Mouse (Mus musculus) heart, postnatal 25 days (tissue): ENCODE measurements at regions not wholly inside any gene's neighbourhood (a gene's known extent, or its start where the extent isn't known, plus 50 kb on each side); places are given as distances from the start of the nearest gene placed in this dataset.

Experiments used
- DNase-seq: peaks from one replicate; pipeline ENCODE4 v3.0.0; 2022; ENCODE audit warnings: low spot score
- intact Hi-C: fragments of 180-260 bp; cut with DNase I; formaldehyde crosslinking; loops from one replicate; pipeline ENCODE4 v1.15.1; 2025

DNA sequence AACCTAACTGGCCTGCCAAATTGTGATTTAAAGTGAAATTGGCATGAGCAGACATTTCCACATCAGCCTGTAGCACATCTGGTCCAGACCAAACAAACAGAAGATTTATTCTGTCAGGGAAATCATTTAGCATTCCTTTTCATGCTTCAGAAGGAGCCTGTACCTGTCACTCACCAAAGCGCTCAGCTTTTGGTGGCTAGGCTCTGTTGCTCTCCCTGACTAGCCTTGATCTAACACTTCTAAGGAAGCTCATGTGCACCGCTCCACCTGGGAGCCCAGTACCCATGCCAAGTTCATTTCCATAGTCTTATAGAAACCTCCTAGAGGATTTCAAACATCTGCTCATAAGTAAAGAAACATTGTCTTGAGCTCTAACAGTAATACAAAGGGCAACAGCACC, 253.8 kb upstream of the Tfap2d start:
- DNase-seq = no peak

DNA sequence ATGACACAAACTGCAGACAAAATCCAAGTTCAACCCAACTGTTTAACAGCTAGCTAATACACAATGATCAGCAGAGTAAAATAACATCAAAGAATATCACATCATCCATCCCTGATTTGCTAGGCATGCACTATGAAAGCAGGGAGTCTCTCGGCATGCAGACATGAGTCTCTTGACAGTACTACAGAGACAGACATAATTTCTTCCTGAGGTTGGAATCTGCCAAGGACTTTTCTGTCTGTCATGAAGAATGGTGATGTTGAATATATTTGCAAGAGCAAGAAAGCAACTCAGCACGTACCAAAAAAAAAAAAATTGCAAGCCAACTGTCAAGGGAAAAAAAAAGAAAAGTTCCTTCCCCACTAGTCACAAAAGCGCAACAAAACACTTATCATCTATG, 245.4 kb upstream of the Tfap2d start:
- no peak for DNase-seq
- intact Hi-C loops = no loop called here

More for the DNA sequence above, 253.8 kb upstream of the Tfap2d start:
- intact Hi-C loops = no loop called here

DNA sequence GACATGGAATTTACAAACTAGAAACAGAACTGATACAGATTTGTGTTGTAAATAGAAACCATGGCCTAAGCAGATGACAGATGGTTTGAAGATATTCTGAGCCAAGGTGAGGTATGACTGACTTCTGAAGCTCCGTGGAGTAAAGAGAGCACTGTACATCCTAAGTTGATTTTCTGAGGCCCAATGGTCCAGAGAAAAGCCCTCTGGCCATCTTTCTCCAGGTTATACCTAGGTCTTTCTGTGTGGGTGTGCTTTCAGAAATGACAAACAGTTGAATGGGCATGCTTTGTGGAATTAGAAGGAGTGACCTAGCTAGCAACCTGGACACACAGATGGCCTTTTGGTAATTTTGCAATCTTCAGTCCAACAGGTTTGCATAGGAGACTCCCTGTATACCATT, 199.6 kb upstream of the Tfap2d start:
- intact Hi-C loops = no loop called here
- no peak for DNase-seq

DNA sequence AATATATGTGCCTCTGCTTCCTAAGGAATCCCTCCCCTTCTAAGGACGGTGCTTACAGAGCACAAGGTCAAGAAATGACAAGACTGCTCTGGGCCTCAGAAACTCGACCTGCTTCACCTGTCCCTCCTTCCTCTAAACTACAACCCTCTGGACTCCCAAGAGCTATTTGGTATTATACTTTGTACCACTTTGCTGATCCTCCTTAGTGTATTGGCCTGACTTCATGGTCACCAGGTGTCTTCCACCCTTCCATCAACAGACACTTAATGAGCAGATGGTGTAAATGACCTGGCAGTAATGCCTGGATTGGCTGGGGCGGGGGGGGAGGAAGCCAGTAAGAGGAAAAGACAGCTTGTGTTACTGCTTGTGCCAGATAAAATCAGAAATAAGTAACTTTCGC, 199.1 kb upstream of the Tfap2d start:
- DNase-seq = no peak
- intact Hi-C loops = no loop called here

DNA sequence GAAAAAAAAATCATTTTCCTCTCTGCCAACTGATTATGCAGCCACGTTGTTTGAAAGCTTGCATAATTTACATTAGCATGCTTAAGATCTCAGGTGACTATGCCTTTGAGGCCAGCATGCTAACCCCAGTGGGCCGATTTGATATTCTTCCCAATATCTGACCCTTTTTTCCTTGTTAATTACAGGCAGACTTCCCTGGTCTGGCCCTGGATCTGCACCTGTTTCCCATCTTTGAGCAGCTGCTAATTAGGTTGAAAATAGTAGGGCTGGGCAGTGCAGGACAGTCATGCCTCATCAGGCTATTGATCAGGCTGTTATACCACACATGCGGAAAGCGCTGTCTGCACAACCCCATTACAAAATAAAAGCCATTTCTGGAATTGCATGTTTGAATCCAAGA, 191.2 kb upstream of the Tfap2d start:
- intact Hi-C loops = no loop called here
- no peak for DNase-seq

DNA sequence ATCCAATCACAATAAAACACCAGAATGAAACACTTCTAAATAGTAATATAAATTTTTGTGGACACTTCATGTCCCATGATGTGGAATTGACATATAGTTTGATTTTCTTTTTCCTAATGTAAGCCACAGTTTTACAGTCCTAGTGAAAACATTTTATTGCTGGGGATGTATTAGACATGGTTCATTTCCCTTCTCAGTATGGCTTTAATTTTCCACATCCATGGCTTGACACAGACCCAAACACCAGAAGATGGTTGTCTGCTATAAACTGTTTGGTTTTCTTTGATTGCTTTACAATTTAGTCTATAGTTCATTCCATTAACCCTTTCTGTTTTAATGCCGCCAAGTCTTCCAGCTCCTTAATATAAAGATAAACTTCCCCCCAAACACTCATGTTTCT, 146.5 kb upstream of the Tfap2d start:
- no peak for DNase-seq
- intact Hi-C loops = no loop called here

DNA sequence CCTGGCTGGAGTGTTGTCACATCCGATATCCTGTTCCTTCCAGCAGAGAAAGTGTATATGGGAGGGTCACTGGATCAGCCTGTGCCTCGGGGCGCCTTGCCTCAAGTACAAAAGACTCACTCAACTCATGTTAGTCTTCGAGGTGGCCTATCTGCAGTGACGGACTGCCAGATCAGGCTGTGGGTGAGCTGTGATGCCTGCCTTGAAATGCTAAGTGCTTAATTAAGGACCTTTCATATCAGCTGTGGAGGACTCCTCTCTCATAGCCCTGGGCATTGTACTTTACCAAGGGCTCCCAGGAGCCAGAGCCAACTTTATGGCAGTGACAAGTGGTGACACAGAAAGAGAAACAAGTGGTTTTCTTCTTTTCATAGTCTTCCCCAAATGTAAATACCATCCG, 145.8 kb upstream of the Tfap2d start:
- DNase-seq = no peak
- intact Hi-C loops = no loop called here

DNA sequence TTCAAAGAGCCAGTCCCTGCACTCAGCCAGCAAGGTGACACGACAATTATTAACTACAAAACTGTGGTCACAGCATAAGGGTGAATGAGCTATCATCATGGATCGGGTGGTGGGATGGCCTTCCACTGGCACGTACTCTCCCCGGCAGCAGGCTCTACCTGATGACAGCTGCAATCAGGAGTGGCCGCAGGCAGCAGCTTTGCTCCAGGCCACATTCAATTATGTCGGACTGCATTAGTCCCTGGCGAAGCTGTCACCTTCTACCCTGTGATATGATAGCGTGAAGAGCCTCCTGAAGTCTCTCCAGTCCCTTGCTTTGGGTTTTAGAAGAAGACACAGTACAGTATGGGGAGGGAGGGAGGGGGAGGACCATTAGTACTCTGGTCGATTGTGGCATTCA, 141.4 kb upstream of the Tfap2d start:
- intact Hi-C loops = no loop called here
- no peak for DNase-seq

DNA sequence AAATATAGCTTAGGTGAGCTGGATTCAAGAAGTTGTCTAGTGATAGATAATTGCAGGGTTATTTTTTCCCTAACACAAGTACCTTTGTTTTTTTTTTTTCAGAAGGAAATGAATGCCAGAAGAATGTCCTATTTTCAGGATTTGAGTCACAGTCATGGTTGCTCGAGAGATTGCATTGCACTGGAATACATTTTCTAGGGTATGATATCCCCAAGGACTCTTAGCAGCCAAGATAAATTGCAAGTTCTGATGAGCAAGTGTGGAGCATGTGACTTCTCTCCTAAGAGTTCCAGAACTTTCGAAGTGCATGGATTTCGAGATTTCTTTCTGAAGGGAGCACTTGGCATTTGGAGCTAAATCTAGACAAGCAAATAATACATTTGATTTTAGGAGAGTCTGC, 140.9 kb upstream of the Tfap2d start:
- intact Hi-C loops = no loop called here
- no peak for DNase-seq

DNA sequence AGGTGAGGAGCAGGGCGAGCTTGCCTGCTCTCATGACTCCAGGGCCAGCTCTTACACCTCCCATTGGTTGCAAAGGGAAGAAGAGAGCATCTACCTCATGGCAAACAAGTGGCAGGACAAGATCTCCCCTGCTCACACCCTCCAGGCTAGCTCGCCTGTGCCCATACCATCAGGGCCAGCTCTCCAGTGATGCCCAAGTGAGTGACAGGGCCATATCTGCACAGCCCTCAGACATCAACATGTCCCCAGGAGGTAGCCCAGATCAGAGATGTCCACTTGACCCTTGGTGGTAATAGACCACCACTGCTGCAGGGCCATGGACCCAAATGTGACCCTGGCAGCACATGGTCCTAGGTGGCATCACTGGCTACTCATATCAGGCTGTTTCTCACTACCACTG, 133.9 kb upstream of the Tfap2d start:
- intact Hi-C loops = no loop called here
- no peak for DNase-seq

DNA sequence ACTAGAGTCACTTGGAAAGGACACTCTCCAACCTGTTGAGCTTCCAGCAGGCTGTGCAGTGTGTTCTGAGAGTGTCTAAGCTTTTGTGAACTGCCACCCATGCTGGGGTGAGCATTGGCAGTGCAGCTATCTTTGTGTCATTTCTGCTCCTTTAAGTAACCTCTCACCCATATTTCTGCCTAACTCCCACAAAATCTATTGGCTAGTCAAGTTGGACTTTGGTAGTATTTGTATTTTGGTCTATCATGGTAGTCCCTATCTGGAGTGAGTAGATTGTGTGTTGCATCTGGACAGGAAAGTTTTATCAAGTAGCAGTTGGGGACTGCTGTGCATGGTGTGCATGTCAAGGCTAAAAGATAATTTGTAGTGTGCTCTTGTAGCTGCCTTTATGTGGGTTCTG, 132.6 kb upstream of the Tfap2d start:
- DNase-seq = no peak
- intact Hi-C loops = no loop called here

DNA sequence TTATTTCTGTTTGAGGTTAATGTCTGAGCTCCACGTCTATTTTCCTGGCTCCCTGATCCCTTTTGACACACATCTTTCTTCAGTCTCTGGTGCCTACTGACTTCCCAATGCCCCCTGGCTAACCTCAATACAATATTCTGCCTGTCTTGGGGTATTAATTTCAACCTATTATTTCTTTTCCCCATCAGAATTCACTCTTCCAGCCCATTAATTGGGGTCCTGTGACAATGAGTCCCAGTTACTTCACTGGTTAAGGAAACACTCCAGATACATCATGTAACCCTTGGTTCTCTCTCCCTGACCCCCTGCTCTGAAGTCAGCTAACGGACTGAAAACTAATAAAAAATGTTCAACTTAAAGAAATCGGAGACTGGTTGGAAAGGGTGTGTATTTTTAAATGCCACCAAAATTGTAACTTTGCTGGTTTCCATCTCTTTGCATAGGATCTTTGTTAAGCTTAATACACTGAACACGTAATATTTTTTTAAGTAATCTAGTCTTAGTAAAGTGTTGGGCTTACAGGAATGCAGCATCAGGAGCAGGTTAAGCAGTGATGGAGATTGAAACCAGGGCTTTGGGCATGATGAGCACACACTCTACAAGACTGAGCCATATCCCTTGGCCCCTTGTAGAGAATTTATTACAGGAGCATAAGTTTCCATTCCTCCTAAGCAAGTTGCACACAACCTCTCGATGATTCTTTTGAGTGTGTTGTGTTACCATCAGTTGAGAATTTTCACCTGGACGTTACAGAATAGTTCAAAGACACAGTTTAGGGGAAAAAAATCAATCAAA, 128.8 kb upstream of the Tfap2d start:
- DNase-seq = no peak
- intact Hi-C loops = no loop called here

DNA sequence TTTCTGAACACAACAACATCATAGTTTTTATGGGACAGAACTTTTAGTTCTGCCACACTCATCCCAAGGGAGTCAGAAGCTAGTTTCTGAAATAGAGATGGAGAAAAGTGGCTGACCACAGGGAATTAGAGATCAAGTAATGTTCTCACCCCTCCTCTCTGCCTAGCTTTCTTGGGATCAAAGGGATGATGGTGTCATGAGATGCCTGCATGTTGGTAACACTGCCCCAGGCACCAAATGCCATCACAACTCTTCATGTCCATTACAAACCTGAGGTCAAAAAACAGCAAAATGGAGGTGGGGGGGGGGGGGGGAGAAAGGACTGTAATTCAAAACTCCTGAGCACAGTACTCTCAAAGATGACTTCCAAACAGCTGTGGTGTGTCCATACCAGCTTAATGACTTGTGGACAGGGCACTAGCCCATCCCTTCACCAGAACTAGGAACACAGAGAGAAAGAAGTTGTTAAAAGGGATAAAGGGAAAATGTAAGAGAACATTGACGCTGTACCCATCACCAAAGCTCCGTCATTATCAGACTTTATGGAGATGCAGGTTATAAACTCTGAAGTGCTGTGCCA, 127.9 kb upstream of the Tfap2d start:
- intact Hi-C loops = loop anchor here (5.0 kb wide), 1 partner anchor 613 kb away; no protein-coding TSS in a partner anchor
- no peak for DNase-seq

DNA sequence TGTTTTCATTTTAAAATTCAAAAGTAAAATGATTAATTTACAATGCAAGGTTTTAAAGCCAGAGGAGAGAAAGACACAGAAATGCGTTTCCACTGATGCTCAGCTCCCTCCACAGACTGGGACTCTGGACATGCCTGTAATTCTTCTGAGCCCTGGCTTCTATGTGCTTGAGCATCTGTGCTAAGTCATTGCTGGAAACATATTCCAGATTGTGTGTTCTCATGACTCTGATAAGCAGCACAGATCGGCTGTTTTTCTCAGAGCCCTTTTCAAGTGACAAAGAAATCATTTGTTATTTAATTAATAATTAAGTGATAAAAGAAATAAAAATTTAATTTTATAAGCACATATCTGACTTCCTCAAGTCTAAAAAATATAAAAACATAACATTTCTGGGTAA, 127.3 kb upstream of the Tfap2d start:
- DNase-seq = no peak
- intact Hi-C loops = loop anchor here (5.0 kb wide), 1 partner anchor 613 kb away; no protein-coding TSS in a partner anchor

DNA sequence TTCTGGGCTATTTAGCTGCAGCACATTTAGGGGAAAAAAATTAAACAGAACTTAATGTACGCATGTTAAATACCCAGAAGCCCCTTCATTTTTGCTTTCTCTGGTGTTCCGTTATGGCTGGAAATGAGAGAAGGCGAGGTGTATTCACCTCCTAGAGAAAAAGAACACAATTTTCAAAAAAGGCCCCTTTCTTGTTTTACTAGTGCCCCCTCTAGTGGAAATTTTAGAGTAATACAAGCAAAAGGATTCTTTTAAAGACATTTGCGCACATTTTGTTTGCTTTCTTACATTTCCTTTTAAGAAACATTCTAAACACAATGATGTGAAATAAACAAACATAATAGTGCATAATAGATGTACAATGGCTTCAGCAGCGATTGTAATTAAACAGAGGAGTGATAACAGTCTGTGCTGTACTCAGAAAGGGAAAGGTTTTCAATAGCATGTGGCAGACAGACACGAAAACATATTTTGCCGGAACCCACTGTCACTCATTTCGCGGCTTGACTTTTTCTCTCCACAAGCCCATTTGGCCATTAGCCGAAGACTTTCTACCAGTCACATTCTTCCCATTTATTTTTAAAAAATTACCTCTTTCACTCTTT, 126.0 kb upstream of the Tfap2d start:
- intact Hi-C loops = loop anchor here (5.0 kb wide), 1 partner anchor 615 kb away; no protein-coding TSS in a partner anchor
- DNase-seq = no peak

DNA sequence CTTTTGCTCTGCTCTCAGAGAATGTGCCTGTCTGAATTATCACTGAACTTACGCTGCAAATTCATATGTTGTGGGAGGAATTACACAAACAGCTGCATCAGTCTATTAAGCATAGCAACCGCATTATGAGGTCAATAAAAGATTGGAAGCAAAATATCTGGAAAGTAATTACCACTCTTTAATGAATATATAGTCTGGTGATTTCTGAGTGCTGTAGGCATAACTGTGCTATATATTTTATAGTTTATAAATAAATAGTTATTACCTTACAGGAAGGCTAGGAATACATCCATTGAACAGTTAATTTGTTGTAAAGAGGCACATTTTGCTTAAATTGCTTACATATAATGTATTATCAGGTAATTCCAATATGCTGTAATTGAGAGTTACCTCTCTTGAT, 123.7 kb upstream of the Tfap2d start:
- intact Hi-C loops = loop anchor here (5.0 kb wide), 1 partner anchor 617 kb away; no protein-coding TSS in a partner anchor
- DNase-seq = no peak

DNA sequence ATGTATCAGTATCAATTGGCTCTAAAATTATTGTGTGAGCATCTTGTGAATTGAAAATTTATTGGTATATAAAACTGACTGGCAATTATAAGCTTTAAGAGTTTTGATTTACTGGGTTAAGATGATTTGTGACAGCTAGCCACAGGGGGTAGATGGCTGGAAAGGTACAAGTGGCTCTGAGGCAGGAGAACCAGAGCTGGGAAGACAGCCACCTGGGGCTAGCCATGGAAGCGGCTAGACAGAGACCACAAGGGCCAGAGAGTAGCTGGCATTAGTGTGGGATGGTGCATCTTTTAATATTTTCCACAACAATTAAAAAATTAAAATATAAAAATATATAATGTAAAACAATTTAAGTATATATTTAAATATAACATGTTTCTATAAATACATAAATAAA, 86.0 kb upstream of the Tfap2d start:
- intact Hi-C loops = no loop called here
- DNase-seq = no peak
